Mouse (Mus musculus): ENCODE measurements around the gene Ubn2. TPM values are rescaled to one million over a fixed set of nuclear protein-coding genes. Genes with fewer than 3 reads are reported as not detected.

Ubn2 gene
- polyA plus RNA-seq, 1 experiment from 2014 or later, result 16.4 TPM

Small RNA genes within 50 kb of the gene (microRNA-seq; reads per million reads assigned to microRNA genes)
- gene Mir7670, result not detected

Other genes starting within 250 kb of the Ubn2 start
- 15.8 and 19.4 TPM in 2 replicates for gene D630045J12Rik, start 179.9 kb upstream of the Ubn2 start, polyA plus RNA-seq (2015; fragmentation: Nextera tagmentation; extraction: Ambion mirVana)
- gene Zc3hav1l, start 134.7 kb upstream of the Ubn2 start, polyA plus RNA-seq (2015; fragmentation: Nextera tagmentation; extraction: Ambion mirVana), result 7.0 and 8.3 TPM in 2 replicates
- 1.0 and 1.1 TPM in 2 replicates for gene Zc3hav1, start 79.3 kb upstream of the Ubn2 start, polyA plus RNA-seq (2015; fragmentation: Nextera tagmentation; extraction: Ambion mirVana)
- 5.5 and 7.6 TPM in 2 replicates for gene Ttc26, start 52.5 kb upstream of the Ubn2 start, polyA plus RNA-seq (2015; fragmentation: Nextera tagmentation; extraction: Ambion mirVana)
- gene Fmc1, start 99.6 kb downstream of the Ubn2 start, polyA plus RNA-seq (2015; fragmentation: Nextera tagmentation; extraction: Ambion mirVana), result 201 and 204 TPM in 2 replicates
- 35.8 and 40.7 TPM in 2 replicates for gene Luc7l2, start 117.4 kb downstream of the Ubn2 start, polyA plus RNA-seq (2015; fragmentation: Nextera tagmentation; extraction: Ambion mirVana)
- gene Klrg2, start 203.3 kb downstream of the Ubn2 start, polyA plus RNA-seq (2015; fragmentation: Nextera tagmentation; extraction: Ambion mirVana), result not detected in 2 replicates
- 15.6 and 22.9 TPM in 2 replicates for gene Clec2l, start 229.1 kb downstream of the Ubn2 start, polyA plus RNA-seq (2015; fragmentation: Nextera tagmentation; extraction: Ambion mirVana)

All from midbrain, embryonic 16.5 days (tissue).